Mouse (Mus musculus): Measurements from ENCODE around the gene Smoc2. TPM values are rescaled to one million over a fixed set of nuclear protein-coding genes. Genes with fewer than 3 reads are reported as not detected.

The Smoc2 gene
- polyA plus RNA-seq, 1 experiment: 0.24 TPM

DNA sequence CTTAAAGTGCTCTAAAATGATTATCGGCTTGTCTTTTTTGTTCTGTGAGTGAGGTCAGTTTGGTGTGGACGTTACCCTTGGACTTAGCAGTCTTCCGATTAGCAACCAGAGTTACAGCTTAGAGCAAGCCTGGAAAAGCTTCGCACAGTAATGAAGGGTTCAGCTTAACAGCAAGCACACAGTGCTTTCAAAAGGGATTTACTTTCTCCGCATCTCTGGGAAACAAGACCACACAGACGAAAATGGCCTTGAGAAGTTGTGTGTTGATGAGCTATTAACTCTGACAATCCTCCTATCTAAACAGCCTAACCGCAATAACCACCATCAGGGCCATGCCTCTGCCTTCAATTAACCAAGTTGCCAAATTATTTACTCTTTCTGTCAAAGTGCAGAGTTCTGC, 46.9 kb downstream of the Smoc2 start:
- Histone ChIP-seq H3K27me3 (ENCODE audit: control insufficient read depth) (no peaks in the 10 kb centered on the region), H3K9me3 (ENCODE audit: control insufficient read depth, low read length) (no peaks in the 10 kb centered on the region), H3K4me3 (replicated peaks) (no peak overlapping the region), H3K4me1 (ENCODE audit: control insufficient read depth) (no peaks in the 10 kb centered on the region), H3K36me3 (ENCODE audit: control insufficient read depth) (no peaks in the 10 kb centered on the region)
- TF ChIP-seq GATA1 (IDR thresholded peaks at IDR 0.05; ENCODE audit: low read length): no peak
- no peak for TF ChIP-seq TAL1 (IDR thresholded peaks at IDR 0.05; ENCODE audit: low read length)

- no peak for TF ChIP-seq TAL1 (IDR thresholded peaks at IDR 0.05; ENCODE audit: low read length)
- no peak for TF ChIP-seq GATA1 (IDR thresholded peaks at IDR 0.05; ENCODE audit: low read length)
- Histone ChIP-seq H3K4me1 (ENCODE audit: control insufficient read depth) (no peaks in the 10 kb centered on the region), H3K9me3 (ENCODE audit: control insufficient read depth, low read length) (no peaks in the 10 kb centered on the region), H3K36me3 (ENCODE audit: control insufficient read depth) (no peaks in the 10 kb centered on the region), H3K27me3 (ENCODE audit: control insufficient read depth) (no peaks in the 10 kb centered on the region), H3K4me3 (replicated peaks) (no peak overlapping the region)
Measured at GRCm38 (mm10) chr17:14328037-14328436, 48.7 kb downstream of the Smoc2 start.

GRCm38 (mm10) chr17:14330498-14330897, 51.2 kb downstream of the Smoc2 start:
- H3K4me3 ChIP-seq (replicated peaks): no peak overlapping the region
- no peaks in the 10 kb centered on the region for H3K27me3 ChIP-seq (ENCODE audit: control insufficient read depth)
- H3K36me3 ChIP-seq (ENCODE audit: control insufficient read depth): no peaks in the 10 kb centered on the region
- TF ChIP-seq TAL1 (IDR thresholded peaks at IDR 0.05; ENCODE audit: low read length) (no peak), GATA1 (IDR thresholded peaks at IDR 0.05; ENCODE audit: low read length) (no peak)
- H3K9me3 ChIP-seq (ENCODE audit: control insufficient read depth, low read length): no peaks in the 10 kb centered on the region
- no peaks in the 10 kb centered on the region for H3K4me1 ChIP-seq (ENCODE audit: control insufficient read depth)

- peaks cover 10% of the 10 kb centered on the region for H3K9me3 ChIP-seq (ENCODE audit: control insufficient read depth, low read length)
- no peak overlapping the region for H3K4me3 ChIP-seq (replicated peaks)
- H3K36me3 ChIP-seq (ENCODE audit: control insufficient read depth): no peaks in the 10 kb centered on the region
- H3K4me1 ChIP-seq (ENCODE audit: control insufficient read depth): no peaks in the 10 kb centered on the region
- H3K27me3 ChIP-seq (ENCODE audit: control insufficient read depth): no peaks in the 10 kb centered on the region
- no peak for TF ChIP-seq TAL1 (IDR thresholded peaks at IDR 0.05; ENCODE audit: low read length)
- no peak for TF ChIP-seq GATA1 (IDR thresholded peaks at IDR 0.05; ENCODE audit: low read length)
Measured at GRCm38 (mm10) chr17:14339932-14340557, 60.7 kb downstream of the Smoc2 start.

- TF ChIP-seq GATA1 (IDR thresholded peaks at IDR 0.05; ENCODE audit: low read length): no peak
- TF ChIP-seq TAL1 (IDR thresholded peaks at IDR 0.05; ENCODE audit: low read length): no peak
- Histone ChIP-seq H3K36me3 (ENCODE audit: control insufficient read depth) (no peaks in the 10 kb centered on the region), H3K9me3 (ENCODE audit: control insufficient read depth, low read length) (peaks cover 10% of the 10 kb centered on the region), H3K4me3 (replicated peaks) (no peak overlapping the region), H3K27me3 (ENCODE audit: control insufficient read depth) (no peaks in the 10 kb centered on the region), H3K4me1 (ENCODE audit: control insufficient read depth) (no peaks in the 10 kb centered on the region)
Measured at GRCm38 (mm10) chr17:14340736-14341135, 61.4 kb downstream of the Smoc2 start.

DNA sequence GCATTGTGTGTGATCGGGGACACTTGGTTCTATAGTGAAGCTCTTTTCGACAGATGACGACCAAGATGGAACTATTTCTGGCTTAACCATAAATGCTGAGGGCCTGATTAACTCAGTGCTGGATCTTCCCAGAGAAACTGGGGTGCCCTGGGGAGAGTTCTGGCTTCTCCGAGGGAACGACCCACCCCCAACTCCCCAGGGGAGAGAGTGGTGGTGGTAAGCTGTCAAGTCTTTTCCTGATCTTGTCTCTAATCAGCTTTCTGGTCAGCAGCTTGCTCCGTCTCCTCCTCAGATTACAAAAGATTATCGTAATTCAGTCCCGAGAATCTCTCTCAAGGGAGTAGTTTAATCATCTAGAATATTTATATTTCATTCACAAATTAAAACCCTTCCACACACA, 63.2 kb downstream of the Smoc2 start:
- TF ChIP-seq TAL1 (IDR thresholded peaks at IDR 0.05; ENCODE audit: low read length) (no peak), GATA1 (IDR thresholded peaks at IDR 0.05; ENCODE audit: low read length) (no peak)
- no peaks in the 10 kb centered on the region for H3K4me1 ChIP-seq (ENCODE audit: control insufficient read depth)
- no peaks in the 10 kb centered on the region for H3K27me3 ChIP-seq (ENCODE audit: control insufficient read depth)
- H3K4me3 ChIP-seq (replicated peaks): no peak overlapping the region
- H3K36me3 ChIP-seq (ENCODE audit: control insufficient read depth): no peaks in the 10 kb centered on the region
- H3K9me3 ChIP-seq (ENCODE audit: control insufficient read depth, low read length): peaks cover 10% of the 10 kb centered on the region

- H3K36me3 ChIP-seq (ENCODE audit: control insufficient read depth): no peaks in the 10 kb centered on the region
- TF ChIP-seq TAL1 (IDR thresholded peaks at IDR 0.05; ENCODE audit: low read length): no peak
- no peak for TF ChIP-seq GATA1 (IDR thresholded peaks at IDR 0.05; ENCODE audit: low read length)
- peaks cover 10% of the 10 kb centered on the region for H3K9me3 ChIP-seq (ENCODE audit: control insufficient read depth, low read length)
- no peaks in the 10 kb centered on the region for H3K27me3 ChIP-seq (ENCODE audit: control insufficient read depth)
- no peaks in the 10 kb centered on the region for H3K4me1 ChIP-seq (ENCODE audit: control insufficient read depth)
- H3K4me3 ChIP-seq (replicated peaks): no peak overlapping the region
Measured at GRCm38 (mm10) chr17:14343442-14343841, 64.1 kb downstream of the Smoc2 start.

- H3K36me3 ChIP-seq (ENCODE audit: control insufficient read depth): no peaks in the 10 kb centered on the region
- peaks cover 10% of the 10 kb centered on the region for H3K9me3 ChIP-seq (ENCODE audit: control insufficient read depth, low read length)
- TF ChIP-seq GATA1 (IDR thresholded peaks at IDR 0.05; ENCODE audit: low read length) (no peak), TAL1 (IDR thresholded peaks at IDR 0.05; ENCODE audit: low read length) (no peak)
- no peaks in the 10 kb centered on the region for H3K27me3 ChIP-seq (ENCODE audit: control insufficient read depth)
- no peak overlapping the region for H3K4me3 ChIP-seq (replicated peaks)
- H3K4me1 ChIP-seq (ENCODE audit: control insufficient read depth): no peaks in the 10 kb centered on the region
Measured at GRCm38 (mm10) chr17:14345556-14345955, 66.2 kb downstream of the Smoc2 start.

DNA sequence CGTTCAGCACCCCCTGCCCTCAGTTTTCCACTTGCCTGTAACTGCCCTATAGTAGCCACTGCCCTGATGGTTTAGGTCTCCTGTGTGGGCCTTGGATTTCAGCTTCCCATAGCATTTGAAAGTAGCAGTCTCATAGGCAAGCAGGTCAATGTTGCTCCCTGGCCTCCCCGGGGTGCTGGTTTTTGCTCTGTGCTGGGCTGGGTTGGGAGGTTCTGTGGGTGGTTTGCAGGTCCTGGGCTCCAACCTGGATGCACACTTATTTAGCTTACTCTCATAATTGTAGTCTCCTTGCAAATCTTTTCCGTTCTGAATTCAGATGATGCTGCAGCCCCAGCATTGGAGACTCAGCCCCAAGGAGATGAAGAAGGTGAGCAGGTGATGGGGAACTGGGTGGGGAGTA, 67.6 kb downstream of the Smoc2 start:
- Histone ChIP-seq H3K27me3 (ENCODE audit: control insufficient read depth) (no peaks in the 10 kb centered on the region), H3K4me3 (replicated peaks) (no peak overlapping the region), H3K4me1 (ENCODE audit: control insufficient read depth) (no peaks in the 10 kb centered on the region), H3K9me3 (ENCODE audit: control insufficient read depth, low read length) (no peaks in the 10 kb centered on the region; the same call in 1 of the 2 replicates), H3K36me3 (ENCODE audit: control insufficient read depth) (no peaks in the 10 kb centered on the region)
- TF ChIP-seq GATA1 (IDR thresholded peaks at IDR 0.05; ENCODE audit: low read length): no peak
- TF ChIP-seq TAL1 (IDR thresholded peaks at IDR 0.05; ENCODE audit: low read length): no peak
